Mouse (Mus musculus): ENCODE measurements around the gene Ric8b.

DNA sequence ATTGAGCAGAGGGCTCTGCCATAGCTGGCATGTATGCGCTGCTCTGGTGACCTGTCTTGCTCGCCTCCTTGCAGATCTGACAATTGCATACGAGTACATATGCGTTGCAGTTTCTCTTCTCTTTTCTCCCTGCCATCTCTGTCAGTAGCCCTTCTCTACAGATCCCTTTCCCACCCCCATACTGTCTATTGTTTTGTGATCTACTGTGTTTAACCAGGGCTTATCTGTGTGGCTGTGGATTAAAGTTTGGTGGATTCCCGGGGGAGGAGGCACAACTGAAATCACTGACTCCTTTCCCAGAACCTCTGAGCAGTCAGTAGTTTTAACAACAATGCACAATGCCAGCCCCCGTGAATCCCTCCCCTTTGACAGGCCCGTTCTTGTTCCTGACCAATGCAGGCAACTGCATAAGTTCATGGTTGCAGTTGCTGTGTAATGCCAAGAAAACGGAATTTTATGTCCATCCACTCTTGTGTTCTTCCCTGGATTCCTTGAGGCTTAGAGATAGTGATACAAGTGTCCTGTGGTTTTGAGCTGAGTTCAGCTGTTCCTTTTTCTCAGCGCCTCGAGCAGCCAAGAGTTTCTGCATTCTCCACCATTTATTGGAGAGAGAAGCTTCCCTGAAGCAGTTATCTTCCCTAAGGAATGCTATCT lies 80.3 kb downstream of the Ric8b start:
- TF ChIP-seq CTCF (IDR thresholded peaks at IDR 0.05; ENCODE audit: insufficient read depth, low read length) (no peak), POLR2A (IDR thresholded peaks at IDR 0.05; ENCODE audit: borderline replicate concordance, extremely low read depth, low read depth, low read length) (no peak)

All from lung, adult 2 months (tissue).